Mouse (Mus musculus) thymus, adult 2 months (tissue): ENCODE measurements around the gene Ogfod2.

ENCODE experiments used
- CTCF ChIP-seq: fragments of 200-500 bp; IDR thresholded peaks from 2 replicates; pipeline ENCODE4 v1.5.1; 2012; ENCODE audit warnings: mild to moderate bottlenecking, control low read depth, low read length, moderate library complexity, borderline replicate concordance; ENCODE audit not compliant: control insufficient read depth, poor library complexity, insufficient read depth; ENCODE audit errors: extremely low read depth
- POLR2A ChIP-seq: fragments of 200-500 bp; IDR thresholded peaks from 2 replicates; pipeline ENCODE4 v1.6.1; 2012; ENCODE audit warnings: mild to moderate bottlenecking, low read length, control low read depth, moderate library complexity; ENCODE audit not compliant: control insufficient read depth, poor library complexity, insufficient read depth; ENCODE audit errors: extremely low read depth

GRCm38 (mm10) chr5:124069657-124070056 is 42.4 kb upstream of the Ogfod2 start:
- TF ChIP-seq POLR2A (no peak), CTCF (no peak)
